Mouse (Mus musculus): ENCODE data around the gene Tnfaip3. TPM values are rescaled to one million over a fixed set of nuclear protein-coding genes. Genes with fewer than 3 reads are reported as not detected.

The Tnfaip3 gene
- polyA plus RNA-seq, 1 experiment from 2014 or later = 1.9 TPM

DNA sequence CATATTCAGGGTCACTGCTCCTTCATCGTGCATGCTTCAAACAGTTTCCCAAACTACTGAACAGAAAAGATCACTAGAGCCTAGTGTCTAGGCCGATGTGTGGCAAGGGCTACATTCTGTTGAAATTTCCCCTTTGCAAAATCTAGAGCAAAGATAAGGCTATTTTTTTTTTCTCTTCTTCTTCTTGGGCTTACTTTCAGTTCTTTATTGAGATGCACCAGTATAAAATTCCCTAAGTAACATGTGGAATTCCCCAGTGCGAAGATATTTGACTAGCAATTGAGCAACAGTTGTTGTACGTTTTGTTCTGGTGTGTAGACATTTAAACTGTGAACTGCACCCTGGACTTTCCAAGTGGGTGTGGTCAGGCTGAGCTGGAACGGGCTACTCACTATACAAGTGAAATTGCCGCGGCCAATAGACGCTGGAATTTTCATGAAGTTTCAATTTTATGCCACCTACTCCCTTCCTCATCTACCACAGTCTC lies 6.2 kb downstream of the Tnfaip3 start:
- ATAC-seq = no peak
- Histone ChIP-seq H3K4me2 (ENCODE audit: low read length) (no peak overlapping the region), H3K27ac (ENCODE audit: low read depth, low read length) (no peak overlapping the region), H3K27me3 (replicated peaks; ENCODE audit: control insufficient read depth, insufficient read depth, low read length) (no peaks in the 10 kb centered on the region), H3K4me1 (ENCODE audit: control insufficient read depth, insufficient read depth, low read length) (peaks cover 2% of the 10 kb centered on the region), H3K36me3 (ENCODE audit: control insufficient read depth, insufficient read depth, low read length) (peaks cover 17% of the 10 kb centered on the region; the same call in 1 of the 2 replicates), H3K9me3 (replicated peaks; ENCODE audit: control insufficient read depth, low read length) (no peaks in the 10 kb centered on the region), H3K9ac (ENCODE audit: low read length) (no peak overlapping the region), H3K4me3 (ENCODE audit: low read depth, low read length) (no peak overlapping the region)
- no peak for DNase-seq (ENCODE audit: low spot score)
- WGBS = 87% methylated on average over 8 of the region's 8 CpGs

DNA sequence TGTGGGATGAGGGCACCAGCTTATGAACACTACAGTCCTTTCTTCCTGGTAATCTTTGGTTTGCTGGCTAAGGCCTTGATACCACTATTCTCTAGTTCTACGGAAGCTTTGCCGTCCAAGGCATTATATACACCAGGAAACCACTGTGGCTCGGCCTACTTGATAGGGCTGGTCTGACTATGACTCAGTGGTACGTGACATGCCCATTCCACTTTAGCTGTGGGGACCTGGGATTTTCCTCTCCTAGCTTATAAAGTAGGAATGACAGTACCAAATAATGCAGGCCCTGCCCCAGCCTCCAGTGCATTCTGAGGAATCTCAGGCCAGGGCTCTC lies 6.9 kb downstream of the Tnfaip3 start:
- 98% methylated on average over 4 of the region's 4 CpGs for WGBS
- no peaks in the 10 kb centered on the region for H3K9me3 ChIP-seq (replicated peaks; ENCODE audit: control insufficient read depth, low read length)
- no peaks in the 10 kb centered on the region; the same call in 1 of the 2 replicates for H3K4me1 ChIP-seq (ENCODE audit: control insufficient read depth, insufficient read depth, low read length)
- ATAC-seq (no peak), DNase-seq (ENCODE audit: low spot score) (no peak)
- no peaks in the 10 kb centered on the region for H3K27me3 ChIP-seq (replicated peaks; ENCODE audit: control insufficient read depth, insufficient read depth, low read length)
- no peak overlapping the region for H3K27ac ChIP-seq (ENCODE audit: low read depth, low read length)
- H3K4me3 ChIP-seq (ENCODE audit: low read depth, low read length) = no peak overlapping the region
- no peak overlapping the region for H3K4me2 ChIP-seq (ENCODE audit: low read length)
- peaks cover 17% of the 10 kb centered on the region; the same call in 1 of the 2 replicates for H3K36me3 ChIP-seq (ENCODE audit: control insufficient read depth, insufficient read depth, low read length)
- H3K9ac ChIP-seq (ENCODE audit: low read length) = no peak overlapping the region

DNA sequence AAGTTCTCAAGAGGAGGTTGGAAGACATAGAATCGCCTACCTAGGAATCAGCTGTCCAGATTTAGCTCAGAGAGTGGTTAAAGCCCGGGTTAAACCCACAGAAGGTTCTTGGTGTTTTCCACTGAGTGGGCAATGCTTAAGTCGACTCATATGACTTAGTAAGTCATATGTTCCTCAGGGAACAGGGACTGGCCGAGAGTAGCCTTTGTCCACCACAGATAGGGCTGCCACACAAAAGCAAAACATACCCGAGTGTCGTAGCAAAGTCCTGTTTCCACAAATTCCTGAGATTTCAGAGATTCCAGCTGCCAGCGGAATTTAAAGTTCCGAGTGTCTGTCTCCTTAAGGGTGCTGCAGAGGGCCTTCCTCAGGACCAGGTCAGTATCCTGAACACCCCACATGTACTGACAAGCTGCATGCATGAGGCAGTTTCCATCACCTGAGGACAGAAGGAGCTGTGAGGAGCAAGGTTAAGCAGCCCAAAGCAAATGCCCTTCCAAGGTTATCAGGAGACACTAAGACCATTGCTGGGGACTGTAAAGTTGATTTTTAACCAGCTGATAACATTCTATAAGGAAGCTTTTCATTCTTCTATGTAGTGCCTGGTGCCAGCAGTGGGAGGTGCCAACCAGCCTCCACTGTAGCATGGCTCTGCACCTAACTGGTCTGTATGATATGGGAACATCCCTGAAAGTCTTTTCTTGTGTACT lies 7.4 kb downstream of the Tnfaip3 start:
- Histone ChIP-seq H3K36me3 (ENCODE audit: control insufficient read depth, insufficient read depth, low read length) (peaks cover 17% of the 10 kb centered on the region; the same call in 1 of the 2 replicates), H3K4me2 (ENCODE audit: low read length) (no peak overlapping the region), H3K4me1 (ENCODE audit: control insufficient read depth, insufficient read depth, low read length) (no peaks in the 10 kb centered on the region), H3K27me3 (replicated peaks; ENCODE audit: control insufficient read depth, insufficient read depth, low read length) (no peaks in the 10 kb centered on the region), H3K27ac (ENCODE audit: low read depth, low read length) (no peak overlapping the region), H3K9ac (ENCODE audit: low read length) (no peak overlapping the region), H3K4me3 (ENCODE audit: low read depth, low read length) (no peak overlapping the region), H3K9me3 (replicated peaks; ENCODE audit: control insufficient read depth, low read length) (no peaks in the 10 kb centered on the region)
- WGBS = 81% methylated on average over 8 of the region's 8 CpGs
- DNase-seq (ENCODE audit: low spot score) (no peak), ATAC-seq (no peak)

DNA sequence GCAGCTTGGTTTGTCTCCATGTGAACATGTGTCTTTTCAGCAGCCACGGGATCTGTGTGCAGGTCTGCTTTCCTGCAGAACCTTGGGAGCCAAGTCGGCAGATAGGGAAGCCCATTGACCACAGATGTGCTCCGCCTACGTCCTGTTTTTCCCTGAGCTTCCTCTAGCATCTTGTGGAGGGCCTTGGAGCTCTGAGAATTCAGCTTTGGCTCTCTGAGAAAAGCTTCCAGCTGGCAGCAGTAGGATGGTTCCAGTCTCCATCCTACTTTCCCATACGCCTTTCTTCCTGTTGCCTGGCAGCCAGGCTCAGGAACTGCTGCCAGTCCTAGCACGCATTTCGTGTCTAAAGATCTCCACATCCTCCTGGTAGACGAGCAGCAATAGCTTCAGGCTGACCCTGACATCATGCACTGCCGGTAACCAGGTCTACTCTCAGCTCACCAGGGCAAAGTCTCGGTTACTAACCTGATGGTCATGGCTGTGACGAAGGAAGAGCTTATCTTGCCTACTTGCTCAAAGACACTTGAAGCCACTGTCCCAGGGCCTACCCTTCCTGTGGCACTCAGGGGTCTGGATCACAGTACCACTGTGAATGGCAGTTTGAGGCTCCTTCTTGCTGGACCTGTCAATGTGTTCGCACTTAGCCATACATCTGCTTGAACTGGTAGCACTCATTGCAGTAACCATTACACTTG lies 13.2 kb downstream of the Tnfaip3 start:
- Histone ChIP-seq H3K4me1 (ENCODE audit: control insufficient read depth, insufficient read depth, low read length) (no peaks in the 10 kb centered on the region), H3K9me3 (replicated peaks; ENCODE audit: control insufficient read depth, low read length) (no peaks in the 10 kb centered on the region), H3K4me2 (ENCODE audit: low read length) (no peak overlapping the region), H3K27me3 (replicated peaks; ENCODE audit: control insufficient read depth, insufficient read depth, low read length) (no peaks in the 10 kb centered on the region), H3K9ac (ENCODE audit: low read length) (no peak overlapping the region), H3K4me3 (ENCODE audit: low read depth, low read length) (no peak overlapping the region), H3K36me3 (ENCODE audit: control insufficient read depth, insufficient read depth, low read length) (peaks cover 21% of the 10 kb centered on the region), H3K27ac (ENCODE audit: low read depth, low read length) (no peak overlapping the region)
- ATAC-seq (no peak), DNase-seq (ENCODE audit: low spot score) (no peak)
- 92% methylated on average over 12 of the region's 12 CpGs for WGBS

GRCm38 (mm10) chr10:18999427-18999826 lies 16.0 kb downstream of the Tnfaip3 start:
- 81% methylated on average over 2 of the region's 2 CpGs for WGBS
- no peak overlapping the region for H3K9ac ChIP-seq (ENCODE audit: low read length)
- no peak for ATAC-seq

GRCm38 (mm10) chr10:18996331-18996730 lies 19.1 kb downstream of the Tnfaip3 start:
- no peaks in the 10 kb centered on the region for H3K4me1 ChIP-seq (ENCODE audit: control insufficient read depth, insufficient read depth, low read length)
- no peak overlapping the region for H3K27ac ChIP-seq (ENCODE audit: low read depth, low read length)
- no peak overlapping the region for H3K4me2 ChIP-seq (ENCODE audit: low read length)
- H3K36me3 ChIP-seq (ENCODE audit: control insufficient read depth, insufficient read depth, low read length) = no peaks in the 10 kb centered on the region
- no peak overlapping the region for H3K4me3 ChIP-seq (ENCODE audit: low read depth, low read length)
- DNase-seq (ENCODE audit: low spot score) = no peak
- no peaks in the 10 kb centered on the region for H3K27me3 ChIP-seq (replicated peaks; ENCODE audit: control insufficient read depth, insufficient read depth, low read length)
- H3K9ac ChIP-seq (ENCODE audit: low read length) = no peak overlapping the region
- no peak for ATAC-seq
- no peaks in the 10 kb centered on the region for H3K9me3 ChIP-seq (replicated peaks; ENCODE audit: control insufficient read depth, low read length)

More at GRCm38 (mm10) chr10:18999427-18999826, 16.0 kb downstream of the Tnfaip3 start:
- no peak for DNase-seq (ENCODE audit: low spot score)
- H3K9me3 ChIP-seq (replicated peaks; ENCODE audit: control insufficient read depth, low read length) = no peaks in the 10 kb centered on the region
- H3K27ac ChIP-seq (ENCODE audit: low read depth, low read length) = no peak overlapping the region
- no peaks in the 10 kb centered on the region for H3K27me3 ChIP-seq (replicated peaks; ENCODE audit: control insufficient read depth, insufficient read depth, low read length)
- H3K36me3 ChIP-seq (ENCODE audit: control insufficient read depth, insufficient read depth, low read length) = peaks cover 5% of the 10 kb centered on the region
- H3K4me3 ChIP-seq (ENCODE audit: low read depth, low read length) = no peak overlapping the region
- no peaks in the 10 kb centered on the region for H3K4me1 ChIP-seq (ENCODE audit: control insufficient read depth, insufficient read depth, low read length)
- H3K4me2 ChIP-seq (ENCODE audit: low read length) = no peak overlapping the region

GRCm38 (mm10) chr10:18995465-18996261 lies 19.8 kb downstream of the Tnfaip3 start:
- 92% methylated on average over 12 of the region's 12 CpGs for whole genome bisulfite sequencing
- Histone ChIP-seq H3K4me2 (ENCODE audit: low read length) (no peak overlapping the region), H3K4me3 (ENCODE audit: low read depth, low read length) (no peak overlapping the region), H3K9me3 (replicated peaks; ENCODE audit: control insufficient read depth, low read length) (no peaks in the 10 kb centered on the region), H3K27ac (ENCODE audit: low read depth, low read length) (no peak overlapping the region), H3K27me3 (replicated peaks; ENCODE audit: control insufficient read depth, insufficient read depth, low read length) (no peaks in the 10 kb centered on the region), H3K4me1 (ENCODE audit: control insufficient read depth, insufficient read depth, low read length) (no peaks in the 10 kb centered on the region), H3K36me3 (ENCODE audit: control insufficient read depth, insufficient read depth, low read length) (no peaks in the 10 kb centered on the region), H3K9ac (ENCODE audit: low read length) (no peak overlapping the region)
- ATAC-seq (no peak), DNase-seq (ENCODE audit: low spot score) (no peak)

- Histone ChIP-seq H3K36me3 (ENCODE audit: control insufficient read depth, insufficient read depth, low read length) (no peaks in the 10 kb centered on the region), H3K9me3 (replicated peaks; ENCODE audit: control insufficient read depth, low read length) (no peaks in the 10 kb centered on the region), H3K27me3 (replicated peaks; ENCODE audit: control insufficient read depth, insufficient read depth, low read length) (no peaks in the 10 kb centered on the region), H3K4me1 (ENCODE audit: control insufficient read depth, insufficient read depth, low read length) (no peaks in the 10 kb centered on the region), H3K4me3 (ENCODE audit: low read depth, low read length) (no peak overlapping the region), H3K9ac (ENCODE audit: low read length) (no peak overlapping the region), H3K27ac (ENCODE audit: low read depth, low read length) (no peak overlapping the region), H3K4me2 (ENCODE audit: low read length) (no peak overlapping the region)
- 90% methylated on average over 4 of the region's 4 CpGs for WGBS
- no peak for ATAC-seq
- no peak for DNase-seq (ENCODE audit: low spot score)
Observed at GRCm38 (mm10) chr10:18992971-18993370, 22.5 kb downstream of the Tnfaip3 start.

Data from forebrain, embryonic 14.5 days (tissue).